In the genomic region with DNA sequence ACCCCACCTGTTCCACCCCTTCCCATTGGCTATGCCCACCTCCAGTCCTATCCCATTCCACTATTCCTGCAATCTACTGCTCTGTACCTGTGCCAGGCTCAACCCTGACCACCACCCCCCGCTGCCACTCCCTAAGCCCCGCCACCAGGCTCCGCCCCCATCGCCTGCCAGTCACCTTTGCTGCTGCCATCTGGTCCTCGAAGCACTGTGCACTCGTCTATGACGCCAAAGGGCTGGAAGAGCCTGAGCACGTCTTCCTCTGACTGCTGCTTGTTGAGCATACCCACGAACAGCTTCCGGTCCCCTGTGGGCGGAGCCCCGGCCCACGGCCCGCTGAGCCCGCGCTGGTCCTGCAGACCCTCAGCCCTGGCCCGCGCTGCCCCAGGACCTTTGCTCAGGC, we compare ENCODE assay signal across 13 mouse cellular contexts. TPM values are rescaled to one million over a fixed set of nuclear protein-coding genes. Genes with fewer than 3 reads are reported as not detected.
DNase-seq lines count a peak whose midpoint lies in the region; ATAC-seq and TF ChIP-seq lines count a peak whose summit lies in the region.
"Had no signal": no experiment of that assay in that cellular context is flagged by ENCODE, and none has a peak within 500 bp of the region (broad histone marks: within the 10 kb centered on the region; RNA-seq: fewer than 3 reads in every experiment).

No protein-coding gene starts in this region.

- DNase-seq in cerebellum, postnatal 10 days, result peak; percentile 67 to 71
- DNase-seq in cerebellum, adult 9-10 months, result no peak
- DNase-seq in midbrain, embryonic 10.5 days (ENCODE audit: low spot score), result no peak
- no peak for DNase-seq in CH12.LX (ENCODE audit: extremely low read depth)
- DNase-seq in layer of hippocampus, postnatal 36 days, result no peak
- DNase-seq in frontal cortex, postnatal 14 days (ENCODE audit: low spot score in 2 of 2), result no peak
- DNase-seq: gastrocnemius, postnatal 10 days had no signal

- no peak overlapping the region for H3K9ac ChIP-seq in midbrain, embryonic 16.5 days (ENCODE audit: low read depth, low read length)
- no peak overlapping the region for H3K9ac ChIP-seq in CH12.LX (ENCODE audit: insufficient read depth, low read depth)
- 0 out of 2 replicates have a peak overlapping the region, but pooled peaks have one; percentile 26 for H3K9ac ChIP-seq in neural tube, embryonic 13.5 days
- H3K9ac ChIP-seq: liver, embryonic 15.5 days had no signal

- TF ChIP-seq POLR2A in CH12.LX (IDR thresholded peaks at IDR 0.05; ENCODE audit: low read depth, low read length), result no peak

- TF ChIP-seq CTCF in CH12.LX (conservative IDR thresholded peaks at IDR 0.05 in 1 of 2, IDR thresholded peaks at IDR 0.05 in 1 of 2; ENCODE audit: low read depth in 2 of 2, low read length in 2 of 2), result no peak

- no peaks in the 10 kb centered on the region for H3K9me3 ChIP-seq in midbrain, embryonic 10.5 days (replicated peaks)
- H3K9me3 ChIP-seq in midbrain, embryonic 16.5 days (replicated peaks; ENCODE audit: control insufficient read depth, low read length, poor library complexity, severe bottlenecking), result no peaks in the 10 kb centered on the region
- peaks cover 1% of the 10 kb centered on the region for H3K9me3 ChIP-seq in CH12.LX (replicated peaks; ENCODE audit: low read length)
- no peaks in the 10 kb centered on the region for H3K9me3 ChIP-seq in neural tube, embryonic 13.5 days
- H3K9me3 ChIP-seq: liver, embryonic 15.5 days had no signal

- no peak overlapping the region; the same call in 1 of the 2 replicates for H3K4me2 ChIP-seq in midbrain, embryonic 16.5 days (ENCODE audit: low read length)
- H3K4me2 ChIP-seq in CH12.LX (ENCODE audit: insufficient read depth, low read depth, poor library complexity, severe bottlenecking), result peak overlapping the region; percentile 6
- no peak overlapping the region for H3K4me2 ChIP-seq in neural tube, embryonic 13.5 days
- H3K4me2 ChIP-seq: liver, embryonic 15.5 days had no signal

- ATAC-seq in midbrain, embryonic 16.5 days, result no peak
- ATAC-seq in neural tube, embryonic 13.5 days (ENCODE audit: low read depth), result no peak
- ATAC-seq: intestine, postnatal 0 days; Patski had no signal

- no peak for TF ChIP-seq EP300 in CH12.LX (IDR thresholded peaks at IDR 0.05; ENCODE audit: low read length)

- H3K4me1 ChIP-seq in midbrain, embryonic 10.5 days, result peaks cover 43% of the 10 kb centered on the region
- H3K4me1 ChIP-seq in midbrain, embryonic 16.5 days (ENCODE audit: control insufficient read depth, insufficient read depth, low read length), result peaks cover 32% of the 10 kb centered on the region
- peaks cover 4 to 6% of the 10 kb centered on the region in 2 experiments; a peak in 3 of 4 replicates for H3K4me1 ChIP-seq in CH12.LX (ENCODE audit: control insufficient read depth in 1 of 2, insufficient read depth in 2 of 2)
- H3K4me1 ChIP-seq in neural tube, embryonic 13.5 days (replicated peaks), result peaks cover 41% of the 10 kb centered on the region

- 0 out of 2 replicates have a peak, but pooled peaks cover 4% of the 10 kb centered on the region for H3K36me3 ChIP-seq in midbrain, embryonic 10.5 days
- H3K36me3 ChIP-seq in midbrain, embryonic 16.5 days (ENCODE audit: control insufficient read depth, insufficient read depth, low read length), result peaks cover 23% of the 10 kb centered on the region
- no peaks in the 10 kb centered on the region for H3K36me3 ChIP-seq in CH12.LX (replicated peaks in 1 of 2; ENCODE audit: control insufficient read depth in 1 of 2, insufficient read depth in 1 of 2, low read length in 1 of 2)
- peaks cover 51% of the 10 kb centered on the region for H3K36me3 ChIP-seq in neural tube, embryonic 13.5 days
- H3K36me3 ChIP-seq: liver, embryonic 15.5 days had no signal

- H3K4me3 ChIP-seq in midbrain, embryonic 10.5 days, result 0 out of 2 replicates have a peak overlapping the region, but pooled peaks have one; percentile 14
- H3K4me3 ChIP-seq in midbrain, embryonic 16.5 days (ENCODE audit: low read depth, low read length), result no peak overlapping the region
- H3K4me3 ChIP-seq in CH12.LX (replicated peaks in 1 of 3; ENCODE audit: low read depth in 2 of 3, low read length in 2 of 3, poor library complexity in 1 of 3), result peak overlapping the region in 1 of 3 experiments; percentile 1
- H3K4me3 ChIP-seq in neural tube, embryonic 13.5 days, result no peak overlapping the region
- H3K4me3 ChIP-seq: liver, embryonic 15.5 days had no signal

- 63% methylated on average over 18 of the region's 18 CpGs for WGBS in midbrain, embryonic 10.5 days
- WGBS in midbrain, embryonic 16.5 days, result 64% methylated on average over 18 of the region's 18 CpGs
- WGBS in neural tube, embryonic 13.5 days, result 52% methylated on average over 18 of the region's 18 CpGs

- no peak overlapping the region for H3K27ac ChIP-seq in midbrain, embryonic 10.5 days (replicated peaks)
- no peak overlapping the region for H3K27ac ChIP-seq in midbrain, embryonic 16.5 days (ENCODE audit: low read length)
- H3K27ac ChIP-seq in CH12.LX (ENCODE audit: insufficient read depth, low read depth), result no peak overlapping the region
- H3K27ac ChIP-seq in neural tube, embryonic 13.5 days (replicated peaks), result no peak overlapping the region
- H3K27ac ChIP-seq: liver, embryonic 15.5 days had no signal

- in situ Hi-C loops in CH12.LX (cut with MboI; ENCODE audit: low pct_ligation_motif_present, low pct_unique_long_range_greater_than_20kb, low sequenced_read_pairs), result no loop called here

- dilution Hi-C loops in CH12.LX (cut with MboI; ENCODE audit: extremely low pct_ligation_motif_present, extremely low pct_unique_long_range_greater_than_20kb, low sequenced_read_pairs), result no loop called here

- peaks cover 93% of the 10 kb centered on the region for H3K27me3 ChIP-seq in midbrain, embryonic 10.5 days (ENCODE audit: low read depth, poor library complexity, severe bottlenecking)
- no peaks in the 10 kb centered on the region for H3K27me3 ChIP-seq in midbrain, embryonic 16.5 days (ENCODE audit: control insufficient read depth, insufficient read depth, low read depth, low read length)
- H3K27me3 ChIP-seq in CH12.LX (replicated peaks), result peaks cover 92% of the 10 kb centered on the region
- H3K27me3 ChIP-seq in neural tube, embryonic 13.5 days, result peaks cover 44% of the 10 kb centered on the region

- no peaks in the 10 kb centered on the region for H3K79me2 ChIP-seq in CH12.LX (replicated peaks; ENCODE audit: control insufficient read depth, extremely low read depth, insufficient read depth, poor library complexity, severe bottlenecking)

- TF ChIP-seq RAD21 in CH12.LX (IDR thresholded peaks at IDR 0.05; ENCODE audit: low read depth, low read length), result no peak

TF ChIP-seq in CH12.LX, 34 proteins besides CTCF, POLR2A, EP300 and RAD21 (continues in another document):
- no peak for TF ChIP-seq JUN (IDR thresholded peaks at IDR 0.05; ENCODE audit: insufficient read depth, low read depth, low read length)
- no peak for TF ChIP-seq GABPA (IDR thresholded peaks at IDR 0.05; ENCODE audit: insufficient replicate concordance, low read depth, low read length)
- TF ChIP-seq CHD1 (IDR thresholded peaks at IDR 0.05; ENCODE audit: low read depth, low read length), result no peak
- no peak for TF ChIP-seq RCOR1 (conservative IDR thresholded peaks at IDR 0.05; ENCODE audit: low read depth, low read length)
- TF ChIP-seq BHLHE40 (IDR thresholded peaks at IDR 0.05; ENCODE audit: low read depth, low read length), result no peak

RNA-seq across cellular contexts. Expression of gene Celf5, which starts 12.1 kb away (rescaled TPM):
- polyA plus RNA-seq in midbrain, embryonic 10.5 days (2016; fragmentation: Nextera tagmentation; extraction: Ambion mirVana), result 5.0 and 10.8 TPM in 2 replicates
- 88.3 and 103 TPM in 2 replicates for polyA plus RNA-seq in midbrain, embryonic 16.5 days (2015; fragmentation: Nextera tagmentation; extraction: Ambion mirVana)
- total RNA-seq in CH12.LX (2012; rRNA removed) (0.08 and 0.17 TPM in 2 replicates), CH12.LX (2014; rRNA removed) (not detected in 2 replicates)
- 0.07 and 0.12 TPM in 2 replicates for polyA plus RNA-seq in CH12.LX (2012; ENCODE audit: insufficient read length, low read depth)
- 52.7 and 56.1 TPM in 2 replicates for polyA plus RNA-seq in neural tube, embryonic 13.5 days (2015; fragmentation: Nextera tagmentation; extraction: Ambion mirVana)
- 100 to 1,000 TPM; 273 to 281 TPM for total RNA-seq in layer of hippocampus, postnatal 36 days (2021)
- total RNA-seq: megakaryocyte, adult 5-6 weeks had no signal
- polyA plus RNA-seq: liver, embryonic 15.5 days had no signal

RNA-seq across cellular contexts. Expression of gene Nfic, which starts 15.0 kb away (rescaled TPM):
- polyA plus RNA-seq in midbrain, embryonic 10.5 days (2016; fragmentation: Nextera tagmentation; extraction: Ambion mirVana), result 8.7 and 11.7 TPM in 2 replicates
- 15.4 and 17.2 TPM in 2 replicates for polyA plus RNA-seq in midbrain, embryonic 16.5 days (2015; fragmentation: Nextera tagmentation; extraction: Ambion mirVana)
- total RNA-seq in CH12.LX (2012; rRNA removed) (4.4 and 4.7 TPM in 2 replicates), CH12.LX (2014; rRNA removed) (0.07 and 0.34 TPM in 2 replicates)
- 3.8 and 4.0 TPM in 2 replicates for polyA plus RNA-seq in CH12.LX (2012; ENCODE audit: insufficient read length, low read depth)
- polyA plus RNA-seq in neural tube, embryonic 13.5 days (2015; fragmentation: Nextera tagmentation; extraction: Ambion mirVana), result 27.1 and 27.9 TPM in 2 replicates
- 10 to 100 TPM; 55.3 to 55.8 TPM for total RNA-seq in layer of hippocampus, postnatal 36 days (2021)

RNA-seq across cellular contexts. Expression of gene Ncln, which starts 25.7 kb away (rescaled TPM):
- 84.5 and 87.5 TPM in 2 replicates for polyA plus RNA-seq in midbrain, embryonic 10.5 days (2016; fragmentation: Nextera tagmentation; extraction: Ambion mirVana)
- 61.1 and 61.3 TPM in 2 replicates for polyA plus RNA-seq in midbrain, embryonic 16.5 days (2015; fragmentation: Nextera tagmentation; extraction: Ambion mirVana)
- total RNA-seq in CH12.LX (2012; rRNA removed) (99.5 and 104 TPM in 2 replicates), CH12.LX (2014; rRNA removed) (41.5 and 41.7 TPM in 2 replicates)
- 80.5 and 89.5 TPM in 2 replicates for polyA plus RNA-seq in CH12.LX (2012; ENCODE audit: insufficient read length, low read depth)
- polyA plus RNA-seq in neural tube, embryonic 13.5 days (2015; fragmentation: Nextera tagmentation; extraction: Ambion mirVana), result 68.7 and 68.8 TPM in 2 replicates
- total RNA-seq in layer of hippocampus, postnatal 36 days (2021), result 10 to 100 TPM; 77.1 to 90.0 TPM

RNA-seq across cellular contexts. Expression of gene S1pr4, which starts 29.5 kb away (rescaled TPM):
- 0.37 and 0.89 TPM in 2 replicates for polyA plus RNA-seq in midbrain, embryonic 10.5 days (2016; fragmentation: Nextera tagmentation; extraction: Ambion mirVana)
- 0.44 and 0.58 TPM in 2 replicates for polyA plus RNA-seq in midbrain, embryonic 16.5 days (2015; fragmentation: Nextera tagmentation; extraction: Ambion mirVana)
- total RNA-seq in CH12.LX (2012; rRNA removed), result 0.25 and 0.30 TPM in 2 replicates
- not detected in 2 replicates for total RNA-seq in CH12.LX (2014; rRNA removed)
- 0.16 and 0.19 TPM in 2 replicates for polyA plus RNA-seq in CH12.LX (2012; ENCODE audit: insufficient read length, low read depth)
- 0.36 and 0.64 TPM in 2 replicates for polyA plus RNA-seq in neural tube, embryonic 13.5 days (2015; fragmentation: Nextera tagmentation; extraction: Ambion mirVana)
- total RNA-seq in layer of hippocampus, postnatal 36 days (2021), result under 1 TPM; 0.40 to 0.65 TPM

RNA-seq across cellular contexts. Expression of gene Gna15, which starts 53.6 kb away (rescaled TPM):
- polyA plus RNA-seq in midbrain, embryonic 10.5 days (2016; fragmentation: Nextera tagmentation; extraction: Ambion mirVana), result 0.53 and 0.85 TPM in 2 replicates
- polyA plus RNA-seq in midbrain, embryonic 16.5 days (2015; fragmentation: Nextera tagmentation; extraction: Ambion mirVana), result 0.80 and 0.87 TPM in 2 replicates
- 9.9 and 10.0 TPM in 2 replicates for total RNA-seq in CH12.LX (2012; rRNA removed)
- 5.2 and 5.5 TPM in 2 replicates for total RNA-seq in CH12.LX (2014; rRNA removed)
- 4.9 and 5.2 TPM in 2 replicates for polyA plus RNA-seq in CH12.LX (2012; ENCODE audit: insufficient read length, low read depth)
- 1.3 and 1.9 TPM in 2 replicates for polyA plus RNA-seq in neural tube, embryonic 13.5 days (2015; fragmentation: Nextera tagmentation; extraction: Ambion mirVana)
- 1 to 10 TPM; 3.0 to 3.4 TPM for total RNA-seq in layer of hippocampus, postnatal 36 days (2021)
- polyA plus RNA-seq: Patski had no signal

Comparison
In these comparisons a context has a peak if more than half of its experiments do, and no peak if none do; other contexts are left out.
1. DNase-seq: peak in cerebellum, postnatal 10 days (2 of 2); none in cerebellum, adult 9-10 months (single experiment), midbrain, embryonic 10.5 days (single experiment), CH12.LX (single experiment), layer of hippocampus, postnatal 36 days (0 of 2) and frontal cortex, postnatal 14 days (0 of 2).